Mouse (Mus musculus) 3134 (cell line): ENCODE measurements around the gene Zswim3.

Experiments used
- DNase-seq: peaks from one replicate; pipeline ENCODE4 v3.0.0-alpha.2; 2011; ENCODE audit warnings: low spot score; ENCODE audit not compliant: insufficient read length; ENCODE audit errors: extremely low read depth

Zswim3 gene

DNA sequence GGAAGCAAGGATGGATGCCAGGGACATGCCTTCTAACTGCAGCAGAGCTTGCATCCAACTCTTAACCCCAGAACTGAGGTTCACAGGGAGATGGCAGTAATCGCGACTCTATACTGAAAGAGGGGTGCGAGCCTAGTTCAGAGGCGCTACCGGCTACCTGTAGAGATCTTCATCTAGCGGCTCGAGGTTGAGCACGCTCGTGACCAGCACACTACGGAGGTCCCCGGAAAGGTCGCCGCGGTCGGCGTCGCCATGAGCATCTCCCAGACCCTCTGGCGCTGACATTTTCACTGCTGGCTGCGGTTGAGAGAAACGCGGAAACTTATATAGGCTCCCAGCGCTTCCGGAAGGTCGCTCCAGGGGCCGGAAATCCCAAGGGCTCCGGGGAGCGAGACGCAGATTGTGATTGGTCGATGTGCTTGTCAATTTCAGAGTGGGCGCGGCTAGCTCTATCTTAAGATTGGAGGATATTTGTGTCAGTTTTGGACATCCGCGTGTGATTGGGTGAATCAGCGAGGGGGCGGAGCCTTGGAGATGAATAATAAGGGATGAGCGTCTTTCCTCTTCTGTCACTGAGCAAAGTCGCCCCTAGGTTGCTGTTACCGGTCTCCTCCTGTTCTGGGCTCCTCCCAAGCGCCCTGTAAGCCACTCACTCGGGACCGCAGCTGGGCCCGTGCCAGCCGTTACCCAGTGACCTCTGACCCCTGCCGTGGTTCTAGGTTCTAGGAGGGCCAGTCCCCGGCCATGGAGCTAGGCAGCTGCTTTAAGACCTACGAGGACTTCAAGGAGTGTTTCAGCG is at the start of gene Zswim3, which contains the start of gene Acot8:
Zswim3 (plus strand) TSS at position 566 of the 799 bp plus-strand sequence.
Acot8 (minus strand) TSS at position 350 of the 799 bp plus-strand sequence.
- DNase-seq: peak; percentile 94

DNA sequence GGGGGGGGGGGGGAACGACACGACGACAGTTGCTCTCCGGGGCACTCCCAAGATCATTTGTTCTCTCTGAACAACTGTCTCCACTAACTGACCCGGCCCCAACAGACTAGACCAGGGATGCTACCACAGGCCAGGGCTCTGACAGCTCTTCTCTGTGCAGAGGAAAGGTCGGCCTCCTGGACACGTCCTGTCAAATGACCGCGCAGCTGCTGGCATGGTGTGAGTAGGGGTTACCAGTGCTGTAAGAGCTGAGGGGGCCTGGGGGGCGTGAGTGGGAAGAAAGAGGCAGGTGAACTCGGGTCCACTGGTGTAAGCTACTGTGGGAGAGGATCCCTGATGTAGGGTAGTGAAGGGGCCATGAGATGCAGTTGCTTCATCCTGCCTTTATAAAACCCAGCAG is 47.1 kb upstream of the Zswim3 start:
- no peak for DNase-seq

DNA sequence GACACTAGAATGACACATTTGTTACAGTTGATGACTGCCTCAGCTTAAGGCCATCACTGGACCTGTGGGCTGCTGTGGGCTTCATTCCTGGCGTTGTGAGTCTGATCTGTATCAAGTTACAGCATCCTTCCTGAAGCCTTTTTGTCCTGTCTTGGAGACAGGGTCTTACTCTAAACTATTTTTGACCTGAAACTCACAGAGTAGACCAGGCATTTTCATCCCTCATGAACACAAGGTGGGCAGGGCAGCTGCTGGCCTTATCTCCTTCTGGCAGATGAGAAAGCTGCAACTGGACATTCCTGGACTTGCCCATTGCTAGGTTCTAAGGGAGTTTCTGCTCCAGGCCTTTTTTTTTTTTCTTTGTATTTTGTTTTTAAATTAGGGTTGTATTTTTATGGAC is 46.2 kb upstream of the Zswim3 start:
- DNase-seq: no peak

DNA sequence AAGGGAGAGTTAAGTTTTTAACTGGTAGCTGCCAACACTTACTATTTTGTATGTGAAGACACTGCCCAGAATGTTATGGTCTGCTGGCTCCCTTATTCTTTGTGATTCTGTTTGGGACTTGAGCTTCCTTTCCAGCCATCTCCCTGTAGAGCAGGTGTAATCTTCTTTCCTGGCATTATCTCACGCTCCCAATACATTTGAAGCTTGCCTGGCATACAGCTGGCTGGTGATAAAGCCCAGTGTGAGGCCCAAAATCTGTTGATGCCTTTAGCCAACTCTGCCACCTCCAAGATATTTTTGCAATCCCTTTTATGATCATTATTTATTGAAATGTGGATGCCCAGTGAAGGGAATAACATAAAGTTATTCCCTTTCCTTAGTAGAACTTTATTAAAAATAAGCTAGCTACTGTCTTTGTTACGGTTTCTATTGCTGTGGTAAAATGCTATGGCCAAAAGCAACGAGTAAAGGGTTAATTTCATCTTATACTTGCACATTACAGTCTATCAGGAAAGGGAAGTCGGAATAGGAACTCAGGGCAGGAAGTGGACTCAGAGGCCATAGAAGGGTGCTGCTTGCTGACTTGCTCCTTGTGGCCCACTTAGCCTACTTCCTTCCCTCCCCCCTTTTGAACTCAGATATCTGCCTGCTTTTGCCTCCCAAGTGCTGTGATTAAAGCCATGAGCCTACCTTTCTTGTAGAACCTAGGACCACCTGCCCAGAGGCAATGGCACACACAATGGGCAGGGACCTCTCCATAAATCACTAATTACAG is 44.7 kb upstream of the Zswim3 start:
- DNase-seq: no peak

DNA sequence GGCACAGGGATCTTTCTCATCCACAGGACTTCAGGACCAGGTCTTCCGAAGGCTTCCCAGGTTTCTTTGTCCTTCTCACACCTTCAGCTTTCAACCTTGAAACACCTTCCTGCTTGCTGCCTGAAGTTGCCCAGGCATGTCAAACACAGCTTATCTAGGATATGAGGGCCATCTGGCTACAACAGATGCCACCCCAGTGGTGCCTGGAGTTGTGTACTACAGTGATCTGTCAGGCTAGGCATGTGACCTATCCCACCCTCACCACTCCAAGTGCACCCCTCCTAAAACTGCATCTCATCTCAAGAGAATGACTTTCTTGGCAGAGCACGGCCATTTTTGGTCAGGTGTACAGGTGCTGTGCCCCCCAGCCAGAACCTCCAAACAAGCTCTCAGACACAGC is 43.4 kb upstream of the Zswim3 start:
- no peak for DNase-seq

DNA sequence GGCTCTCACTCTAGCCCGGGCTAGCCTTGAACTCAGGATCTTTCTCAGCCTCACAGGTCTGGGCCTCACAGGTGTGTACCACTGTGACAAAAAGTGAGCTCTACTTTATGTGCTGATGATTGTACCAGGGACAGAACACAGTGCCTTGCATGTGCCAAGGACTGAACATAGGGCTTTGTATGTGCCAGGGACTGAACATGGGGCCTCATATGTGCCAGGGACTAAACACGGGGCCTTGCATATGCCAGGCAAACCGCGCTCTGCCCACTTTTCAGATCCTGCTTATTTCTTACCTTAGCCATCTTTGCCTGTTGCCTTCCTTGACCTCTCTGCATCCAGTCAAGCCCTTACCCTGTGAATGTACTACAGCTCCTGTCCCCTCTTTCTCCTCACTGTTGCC is 42.9 kb upstream of the Zswim3 start:
- DNase-seq: no peak

DNA sequence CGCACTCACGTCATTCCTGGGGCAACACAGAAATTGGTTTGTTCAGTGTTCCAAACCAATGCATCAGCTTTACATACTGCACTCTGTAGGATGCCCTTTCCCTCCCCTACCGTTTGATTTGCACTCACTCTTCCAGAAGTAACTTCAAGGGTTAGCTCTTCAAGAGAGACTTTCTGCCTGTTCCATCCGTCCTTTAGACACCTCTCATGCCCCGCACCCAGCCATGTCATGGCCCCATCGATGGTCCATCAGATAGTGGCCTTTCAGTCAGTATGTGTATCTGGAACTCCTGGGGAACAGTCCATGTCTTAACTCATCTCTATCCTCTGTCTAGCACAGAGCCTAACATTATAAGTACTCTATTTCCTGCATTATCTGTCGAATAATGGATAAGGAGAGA is 42.3 kb upstream of the Zswim3 start:
- DNase-seq: no peak

DNA sequence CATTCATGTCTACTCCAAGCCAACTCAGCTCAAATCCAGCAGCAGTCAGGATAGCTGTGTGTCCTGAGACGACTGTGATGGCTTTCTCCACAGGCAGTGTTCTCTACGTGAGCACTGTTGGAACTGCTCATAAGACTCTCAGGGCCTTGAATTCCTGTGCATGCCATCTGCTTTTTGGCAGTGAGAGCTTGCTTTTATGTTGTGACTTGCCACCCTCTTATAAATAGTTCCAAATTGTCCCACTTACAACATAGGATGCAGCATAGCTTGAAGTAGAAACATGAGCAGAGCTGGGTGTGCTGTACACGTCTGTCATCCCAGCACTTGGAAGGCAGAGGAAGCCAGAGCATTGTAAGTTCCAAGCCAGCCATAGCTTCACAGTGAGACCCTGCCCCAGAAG is 39.1 kb upstream of the Zswim3 start:
- DNase-seq: no peak

DNA sequence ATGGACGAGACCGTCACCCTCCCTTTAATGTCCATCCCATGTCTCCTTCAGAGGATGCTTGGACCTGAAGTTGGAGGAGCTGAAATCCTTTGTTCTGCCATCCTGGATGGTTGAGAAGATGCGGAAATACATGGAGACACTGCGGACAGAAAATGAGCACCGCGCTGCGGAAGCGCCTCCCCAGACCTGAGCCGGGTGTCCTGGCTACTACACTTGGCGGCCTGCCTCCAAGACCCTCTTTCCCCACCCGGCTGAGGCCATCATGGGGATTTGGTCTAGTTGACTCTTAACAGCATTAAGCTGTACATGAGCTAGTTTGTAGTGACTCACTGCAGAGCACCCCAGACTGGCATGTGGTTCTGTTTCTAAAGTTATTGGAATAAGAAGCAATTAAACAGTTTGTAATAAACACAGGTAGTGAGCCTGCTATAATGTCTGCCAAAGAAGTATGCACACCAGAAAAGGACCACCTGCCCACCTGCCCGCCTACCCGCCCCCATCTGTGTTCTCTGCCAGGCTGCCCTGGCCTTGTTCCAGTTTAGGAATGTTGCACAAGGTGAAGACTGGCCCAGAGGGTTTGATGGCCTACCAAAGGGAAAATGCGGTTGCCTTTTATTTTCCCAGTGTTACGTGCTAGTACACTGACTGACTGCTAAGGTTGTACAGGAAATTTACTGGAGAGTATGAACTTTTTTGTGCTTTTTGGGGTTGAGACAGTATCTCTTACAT is 36.9 kb upstream of the Zswim3 start:
- DNase-seq: peak; percentile 32

DNA sequence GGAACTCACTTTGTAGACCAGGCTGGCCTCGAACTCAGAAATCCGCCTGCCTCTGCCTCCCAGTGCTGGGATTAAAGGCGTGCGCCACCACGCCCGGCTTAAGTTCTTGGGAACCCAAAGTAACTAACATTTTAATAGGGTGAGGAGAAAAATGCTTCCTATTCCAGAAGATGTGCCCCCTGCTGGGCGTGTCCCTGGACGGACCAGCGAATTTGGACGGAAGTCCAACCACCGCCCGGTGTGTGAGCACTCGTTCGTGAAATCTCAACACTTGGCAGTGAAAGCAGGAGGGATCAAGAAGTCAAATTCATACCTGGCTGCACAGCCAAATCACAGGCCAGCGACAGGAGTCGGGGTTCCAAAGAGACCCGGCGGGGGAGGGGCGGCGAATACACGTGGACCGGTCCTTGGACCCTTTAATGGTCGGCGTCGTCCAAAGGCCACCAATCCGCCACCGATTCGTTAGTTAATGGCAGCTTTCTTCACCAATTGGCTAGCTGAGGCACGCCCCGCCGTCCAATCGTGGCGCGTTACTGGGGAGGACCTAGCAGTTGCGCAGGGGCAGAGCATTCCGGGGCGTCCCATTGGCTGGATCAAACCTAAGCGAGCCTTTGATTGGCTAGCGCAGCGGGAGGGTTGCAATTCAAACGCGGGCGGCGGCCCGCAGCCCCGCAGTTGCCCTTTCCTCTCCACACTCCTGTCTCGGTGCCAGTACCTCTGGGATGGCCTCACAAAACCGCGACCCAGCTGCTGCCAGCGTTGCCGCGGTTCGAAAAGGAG is 35.5 kb upstream of the Zswim3 start, which contains the start of gene Ube2c:
Ube2c (plus strand) TSS at position 641 of the 780 bp plus-strand sequence.
- peak; percentile 98 for DNase-seq

DNA sequence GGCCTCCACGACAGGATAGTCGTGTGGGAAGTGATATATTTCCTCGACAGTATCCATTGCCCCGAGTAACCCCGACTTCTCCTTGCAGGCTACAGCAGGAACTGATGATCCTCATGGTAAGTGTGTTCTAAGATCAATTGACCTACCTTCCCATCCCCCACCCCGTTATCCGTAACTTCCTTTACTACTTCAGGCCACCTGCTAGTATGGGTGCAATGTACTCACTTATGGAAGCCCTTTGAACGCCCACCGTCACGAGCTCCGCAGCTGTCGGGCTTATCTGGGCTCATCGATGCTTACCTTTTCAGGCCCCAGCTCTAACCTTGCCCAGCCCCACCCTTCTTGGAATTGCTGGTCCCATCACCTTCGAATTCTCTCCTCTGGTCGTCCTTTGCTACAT is 34.6 kb upstream of the Zswim3 start:
- no peak for DNase-seq

DNA sequence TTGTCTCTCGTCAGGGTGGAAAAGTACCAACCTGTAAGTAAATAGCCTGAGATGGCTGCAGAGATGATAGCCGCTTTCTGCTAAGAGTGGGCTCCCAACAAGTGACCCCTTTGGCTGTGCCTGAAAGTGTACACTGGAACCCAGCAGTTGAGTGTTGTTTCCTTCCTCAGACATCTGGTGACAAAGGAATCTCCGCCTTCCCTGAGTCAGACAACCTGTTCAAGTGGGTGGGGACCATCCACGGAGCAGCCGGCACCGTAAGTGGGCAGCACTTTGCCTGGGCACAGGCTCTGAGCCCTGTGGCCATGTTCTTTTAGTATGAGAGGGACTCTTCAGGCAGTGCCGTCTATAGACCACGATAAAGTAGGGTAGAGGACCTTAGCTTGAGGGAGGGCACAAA is 33.8 kb upstream of the Zswim3 start:
- DNase-seq: no peak

DNA sequence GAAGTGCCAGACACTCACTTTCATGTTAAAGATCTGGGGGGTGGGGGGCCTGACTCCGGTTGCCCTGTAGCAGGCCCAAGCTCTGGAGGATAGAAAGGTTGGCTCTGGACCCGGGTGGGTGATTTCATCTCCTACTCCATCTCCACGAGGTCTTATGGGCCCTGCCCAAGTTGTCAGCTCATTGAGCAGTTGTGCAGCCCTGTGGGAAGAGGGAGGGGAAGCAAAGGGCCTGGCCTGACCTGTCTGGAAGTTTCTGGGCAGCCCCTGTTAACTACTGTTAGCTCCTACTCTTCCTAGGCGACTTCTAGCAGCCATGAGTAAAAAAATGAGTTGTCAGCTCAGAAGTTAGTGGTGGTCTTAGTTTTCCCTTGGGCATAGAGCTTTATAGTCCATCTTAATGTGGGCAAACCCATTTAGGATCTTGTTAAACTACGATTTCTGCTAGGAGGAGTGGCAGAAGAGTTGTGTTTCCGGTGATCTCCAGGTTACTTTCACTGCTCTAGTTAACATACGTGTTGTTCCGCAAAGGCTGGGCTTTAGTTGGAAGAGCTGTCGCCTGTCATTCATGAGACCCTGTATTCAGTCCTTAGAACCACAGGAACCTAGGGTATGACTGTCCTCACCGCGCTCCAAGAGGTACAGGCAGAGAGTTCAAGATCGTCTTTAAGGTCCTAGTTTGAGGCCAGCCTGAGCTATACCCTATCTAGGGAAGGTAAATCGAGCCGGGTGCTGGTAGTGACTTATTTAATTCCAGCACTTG is 31.5 kb upstream of the Zswim3 start:
- DNase-seq: no peak

DNA sequence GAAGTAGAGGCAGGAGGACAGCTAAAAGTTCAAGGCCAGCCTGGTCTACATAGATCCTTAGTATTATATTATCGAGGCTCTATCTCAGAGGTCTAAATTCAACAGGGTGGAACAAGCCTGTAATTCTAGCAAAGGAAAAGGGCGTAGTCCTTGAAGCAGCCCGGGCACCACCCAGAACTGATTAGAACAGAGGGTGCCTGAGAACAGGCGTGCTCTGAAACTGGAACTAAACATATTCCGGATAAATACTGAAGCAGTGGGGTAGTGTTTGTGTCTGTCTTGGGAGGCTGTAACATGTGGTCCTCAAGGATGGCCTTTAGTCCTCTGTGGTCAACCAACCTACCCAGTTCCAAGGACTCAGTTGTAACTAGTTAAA is 30.9 kb upstream of the Zswim3 start:
- no peak for DNase-seq

DNA sequence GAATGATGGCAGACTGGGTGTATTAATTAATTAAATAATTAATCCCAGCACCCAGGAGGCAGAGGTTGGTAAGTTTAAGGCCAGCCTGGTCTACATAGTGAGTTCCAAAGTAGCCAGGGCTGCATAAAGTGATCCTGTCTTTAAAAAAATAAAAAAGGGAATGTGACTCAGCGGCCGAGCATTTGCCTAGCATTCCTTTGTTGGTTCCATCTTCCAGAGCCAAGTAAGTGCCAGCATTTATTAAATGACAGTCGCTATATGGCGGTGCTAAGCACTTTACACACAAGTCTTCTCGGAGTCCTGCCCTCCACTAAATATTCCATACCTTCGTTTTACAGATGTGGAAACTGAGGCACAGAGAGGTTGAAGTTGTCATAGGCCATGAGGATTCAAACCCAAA is 28.8 kb upstream of the Zswim3 start:
- peak; percentile 50 for DNase-seq

DNA sequence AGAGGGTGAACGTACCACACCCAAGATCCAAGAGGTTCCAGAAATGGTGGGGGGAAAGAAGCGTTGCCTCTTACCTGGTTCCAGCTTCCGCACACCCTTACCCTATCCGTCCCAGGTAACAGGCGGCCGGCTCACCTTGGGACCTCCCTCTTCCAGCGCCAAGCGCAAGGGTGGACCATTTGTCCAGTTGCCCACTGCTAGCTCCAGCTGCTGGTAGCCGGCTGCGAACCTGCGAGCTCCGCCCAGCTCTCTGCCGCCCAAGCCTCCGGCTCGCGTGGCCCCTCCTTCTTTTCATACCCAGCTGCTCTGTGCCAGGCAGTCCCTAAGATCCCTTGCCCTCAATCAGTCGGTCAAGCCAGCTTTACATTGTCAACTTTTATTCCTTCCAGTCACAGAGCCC is 28.1 kb upstream of the Zswim3 start:
- DNase-seq: no peak

DNA sequence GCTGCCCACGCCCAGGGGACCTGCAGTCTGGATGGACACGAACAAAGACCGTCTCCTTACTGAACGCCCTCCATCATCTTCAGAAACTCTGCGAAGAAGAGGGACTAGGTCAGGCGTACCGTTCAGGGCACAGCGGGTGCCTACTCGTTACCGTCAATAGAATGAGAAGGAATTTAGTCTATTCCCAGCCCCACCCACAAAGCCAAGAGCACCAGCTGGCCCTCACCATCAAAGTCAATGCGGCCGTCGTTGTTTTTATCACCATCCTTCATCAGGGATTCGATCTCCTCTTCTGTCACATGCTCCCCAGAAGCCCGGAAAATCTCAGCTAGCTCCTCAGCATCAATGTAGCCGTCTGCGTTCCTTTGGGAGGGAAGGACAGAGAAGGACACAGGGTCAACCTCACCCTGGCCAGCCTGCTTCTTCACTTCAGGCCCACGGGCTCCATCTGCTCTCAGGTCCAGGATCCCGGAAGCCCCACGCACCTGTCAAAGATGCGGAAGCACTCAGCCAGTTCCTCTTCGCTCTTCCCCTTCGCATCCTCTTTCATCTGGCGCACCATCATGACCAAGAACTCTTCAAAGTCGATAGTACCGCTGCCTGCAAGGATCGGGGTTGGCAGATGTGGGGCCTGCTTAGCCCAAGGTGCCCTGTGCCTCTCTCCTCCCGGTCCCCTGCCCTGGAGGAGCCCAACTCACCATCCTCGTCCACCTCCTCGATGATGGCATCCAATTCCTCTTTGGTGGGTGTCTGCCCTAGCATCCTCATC is 27.5 kb upstream of the Zswim3 start:
- no peak for DNase-seq

DNA sequence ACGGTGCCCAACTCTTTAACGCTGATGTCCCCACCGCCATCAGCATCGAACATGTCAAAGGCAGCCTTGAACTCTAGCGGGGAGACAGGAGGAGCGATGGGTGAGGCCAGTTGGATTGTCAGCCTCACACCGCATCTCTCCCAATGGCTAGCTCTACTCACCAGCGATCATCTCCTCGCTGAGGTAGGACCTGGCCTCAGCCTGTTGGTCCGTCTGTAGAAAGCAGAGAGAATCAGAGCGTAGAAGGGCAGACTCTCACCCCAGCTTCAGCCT is 26.9 kb upstream of the Zswim3 start:
- DNase-seq: no peak

DNA sequence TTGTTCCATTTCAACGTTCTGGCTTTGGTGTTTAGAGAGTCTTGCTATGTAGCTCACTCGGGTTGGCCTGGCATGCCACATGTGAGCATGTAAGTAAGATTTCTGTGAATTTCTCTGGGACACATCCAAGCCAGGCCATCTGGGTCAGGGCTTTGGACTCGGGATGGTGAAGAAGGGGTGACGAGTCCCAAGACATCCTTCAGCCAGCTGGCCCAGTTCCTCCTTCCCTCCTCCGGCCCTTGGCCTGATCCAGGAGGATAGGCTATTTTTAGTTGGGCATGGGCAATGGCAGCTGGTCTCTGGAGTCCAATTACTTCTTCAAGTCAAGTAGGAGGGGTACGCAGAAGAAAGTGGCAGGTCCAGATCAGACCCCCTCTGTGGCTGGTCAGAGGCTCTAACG is 26.1 kb upstream of the Zswim3 start:
- DNase-seq: no peak
